14 mouse cellular contexts compared by ENCODE assay signal in the genomic region with DNA sequence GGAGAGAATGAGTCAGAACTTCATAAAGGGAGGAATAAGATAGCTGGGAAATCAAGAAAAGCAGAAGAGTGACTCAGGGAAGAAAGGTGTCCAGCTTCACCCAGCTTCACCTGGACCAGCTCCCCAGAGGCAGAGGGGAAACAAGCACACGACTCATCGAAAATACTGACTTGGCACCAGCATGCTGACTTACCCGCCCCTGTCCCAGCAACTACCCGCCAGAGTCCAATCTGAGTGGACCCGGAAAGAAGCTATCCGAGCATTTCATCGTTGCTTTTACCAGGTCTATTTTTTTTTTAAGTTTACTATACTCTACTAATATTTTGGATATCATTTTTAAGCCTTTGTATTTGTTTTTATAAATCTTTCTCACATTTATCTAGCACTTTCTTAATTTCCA.
"Had no signal": no experiment of that assay in that cellular context is flagged by ENCODE, and none has a peak within 500 bp of the region (broad histone marks: within the 10 kb centered on the region; RNA-seq: fewer than 3 reads in every experiment).

No protein-coding gene starts in this region.

- ATAC-seq: hindbrain, embryonic 16.5 days; inflammation-experienced regulatory T-cells, adult 6 months; liver, postnatal 0 days; midbrain, embryonic 16.5 days had no signal

- DNase-seq: liver, embryonic 13.5 days; liver, postnatal 0 days; lung, postnatal 14 days; right cerebral cortex, postnatal 14 days; thymus, postnatal 36 days had no signal

- H3K27me3 ChIP-seq: liver, embryonic 13.5 days; lung, embryonic 15.5 days; midbrain, embryonic 12.5 days; neural tube, embryonic 13.5 days had no signal

- H3K9ac ChIP-seq: liver, embryonic 13.5 days; liver, postnatal 0 days; lung, embryonic 15.5 days; midbrain, embryonic 12.5 days; neural tube, embryonic 13.5 days had no signal

- H3K4me1 ChIP-seq: neural tube, embryonic 13.5 days had no signal

- H3K4me3 ChIP-seq: left cerebral cortex, adult 2 months; limb, embryonic 10.5 days; liver, embryonic 13.5 days; lung, embryonic 15.5 days; midbrain, embryonic 12.5 days; neural tube, embryonic 13.5 days had no signal

- H3K36me3 ChIP-seq: limb, embryonic 10.5 days; liver, embryonic 13.5 days; lung, embryonic 15.5 days; midbrain, embryonic 12.5 days; neural tube, embryonic 13.5 days had no signal

- H3K9me3 ChIP-seq: limb, embryonic 10.5 days; liver, embryonic 13.5 days; lung, embryonic 15.5 days; midbrain, embryonic 12.5 days; neural tube, embryonic 13.5 days had no signal

- H3K4me2 ChIP-seq: liver, embryonic 13.5 days; lung, embryonic 15.5 days; midbrain, embryonic 12.5 days; neural tube, embryonic 13.5 days had no signal

- H3K27ac ChIP-seq: left cerebral cortex, adult 2 months; limb, embryonic 10.5 days; liver, embryonic 13.5 days; lung, embryonic 15.5 days; macrophage; midbrain, embryonic 12.5 days; neural tube, embryonic 13.5 days had no signal
